Mouse (Mus musculus) limb, embryonic 14.5 days (tissue): ENCODE results near the gene Grik4. TPM values are rescaled to one million over a fixed set of nuclear protein-coding genes. Genes with fewer than 3 reads are reported as not detected.

Experiments used
- ATAC-seq: fragments of 200-750 bp; cut with Nextera tagmentation; 2 replicates; pipeline ENCODE4 v1.8.0; 2017; ENCODE audit warnings: low read depth, moderate number of reproducible peaks, moderate TSS enrichment; ENCODE audit not compliant: low FRiP score
- DNase-seq: peaks from one replicate; pipeline ENCODE4 v3.0.0-alpha.2; 2015; ENCODE audit warnings: low spot score
- H3K27ac ChIP-seq: fragments of 300-500 bp; sonication (generic); replicated peaks from 2 replicates; pipeline ENCODE4 v1.5.1; 2014; ENCODE audit warnings: low read depth, mild to moderate bottlenecking, low read length, moderate library complexity, mixed read lengths
- H3K27me3 ChIP-seq: fragments of 300-500 bp; sonication (generic); 2 replicates; pipeline ENCODE4 v1.6.1; 2014; ENCODE audit warnings: low read length, mixed read lengths; ENCODE audit not compliant: control insufficient read depth, insufficient read depth
- H3K36me3 ChIP-seq: fragments of 300-500 bp; sonication (generic); 2 replicates; pipeline ENCODE4 v1.6.1; 2014; ENCODE audit warnings: mild to moderate bottlenecking, low read length, moderate library complexity, mixed read lengths; ENCODE audit not compliant: control insufficient read depth, insufficient read depth
- H3K4me1 ChIP-seq: fragments of 300-500 bp; sonication (generic); 2 replicates; pipeline ENCODE4 v1.6.1; 2014; ENCODE audit warnings: antibody characterized with exemption, low read length, mixed read lengths; ENCODE audit not compliant: control insufficient read depth, insufficient read depth
- H3K4me2 ChIP-seq: fragments of 300-500 bp; sonication (generic); replicated peaks from 2 replicates; pipeline ENCODE4 v1.6.1; 2014; ENCODE audit warnings: low read depth, mild to moderate bottlenecking, low read length, moderate library complexity; ENCODE audit not compliant: severe bottlenecking
- H3K4me3 ChIP-seq: fragments of 300-500 bp; sonication (generic); replicated peaks from 2 replicates; pipeline ENCODE4 v1.5.1; 2014; ENCODE audit warnings: low read length
- H3K9ac ChIP-seq: fragments of 300-500 bp; sonication (generic); 2 replicates; pipeline ENCODE4 v1.6.1; 2014; ENCODE audit warnings: mild to moderate bottlenecking, low read depth, low read length, moderate library complexity; ENCODE audit not compliant: severe bottlenecking
- H3K9me3 ChIP-seq: fragments of 300-500 bp; sonication (generic); 2 replicates; pipeline ENCODE4 v1.6.1; 2016; ENCODE audit warnings: low read length; ENCODE audit not compliant: control insufficient read depth
- POLR2A ChIP-seq: fragments of 200-500 bp; IDR thresholded peaks from 2 replicates; pipeline ENCODE4 v1.8.0; 2012; ENCODE audit warnings: inconsistent platforms, mild to moderate bottlenecking, moderate library complexity, borderline replicate concordance; ENCODE audit not compliant: insufficient read depth, insufficient read length; ENCODE audit errors: extremely low read depth
- WGBS: fragments of 180-500 bp; shearing (Covaris S2); extraction: QIAGEN DNeasy Blood & Tissue Kit; methylation state at CpG from one replicate; pipeline ENCODE4 v1.1.7; 2014; 5-methylcytosine and 5-hydroxymethylcytosine counted together
- polyA plus RNA-seq, 2 experiments: library from polyadenylated mRNA; depleted of rRNA in 1 of 2; stranded (reverse) in 1 of 2; unstranded in 1 of 2; fragments of >200 nt; fragmentation: Nextera tagmentation in 1 of 2; extraction: Ambion mirVana in 1 of 2; gene quantifications; 2 replicates each; pipeline versions ENCODE4 v1.2.1 to v1.2.3; 2012 to 2014

The Grik4 gene
- polyA plus RNA-seq, 2 experiments: 0.85 to 2.4 TPM

DNA sequence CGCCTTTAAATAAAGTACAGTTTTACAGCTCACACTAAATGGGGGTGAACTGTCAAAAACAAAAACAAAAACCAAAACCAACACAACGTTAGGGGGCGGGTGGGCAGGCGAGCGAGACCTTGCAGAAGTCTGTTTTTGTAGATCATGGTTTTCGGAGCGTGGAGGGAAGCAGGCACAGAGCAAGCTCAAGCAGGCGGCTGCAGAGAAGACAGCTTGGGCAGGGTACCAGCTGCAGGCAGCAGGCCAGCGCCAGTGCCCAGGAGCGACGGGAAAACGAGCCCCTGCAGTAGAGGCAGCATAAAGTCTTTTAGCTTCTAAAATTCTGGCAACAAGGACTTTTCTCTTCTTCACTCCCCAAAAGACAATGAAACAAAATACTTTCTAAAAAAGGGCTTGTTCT, 20.1 kb upstream of the Grik4 start:
- Histone ChIP-seq H3K27me3 (no peaks in the 10 kb centered on the region), H3K27ac (no peak overlapping the region), H3K36me3 (peaks cover 29% of the 10 kb centered on the region), H3K9me3 (no peaks in the 10 kb centered on the region), H3K4me3 (no peak overlapping the region), H3K9ac (no peak overlapping the region), H3K4me2 (no peak overlapping the region), H3K4me1 (no peaks in the 10 kb centered on the region)
- TF ChIP-seq POLR2A: no peak
- DNase-seq: no peak
- WGBS: 60% methylated on average over 12 of the region's 12 CpGs
- no peak for ATAC-seq

DNA sequence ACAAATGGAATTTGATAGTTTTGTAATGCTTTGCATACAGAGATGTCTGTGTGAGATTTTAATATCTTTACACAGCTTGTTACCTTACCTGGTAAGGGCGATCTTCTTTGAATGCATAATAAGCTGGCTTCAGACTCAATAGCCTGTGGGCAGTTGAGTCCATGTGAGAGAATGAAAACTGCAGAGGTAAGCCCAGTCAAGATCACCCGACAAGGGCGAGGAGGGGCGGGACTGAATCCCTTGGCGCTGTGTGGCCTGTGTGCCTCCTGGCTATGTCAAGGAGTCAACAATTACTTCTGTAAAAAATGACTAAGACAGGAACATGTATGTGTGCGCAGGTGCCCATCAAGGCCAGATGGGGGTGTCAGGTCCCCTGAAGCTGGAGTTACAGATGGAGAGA, 18.2 kb upstream of the Grik4 start:
- Histone ChIP-seq H3K27ac (no peak overlapping the region), H3K36me3 (peaks cover 12% of the 10 kb centered on the region), H3K4me3 (no peak overlapping the region), H3K27me3 (no peaks in the 10 kb centered on the region), H3K4me2 (no peak overlapping the region), H3K4me1 (no peaks in the 10 kb centered on the region), H3K9ac (no peak overlapping the region), H3K9me3 (no peaks in the 10 kb centered on the region)
- 71% methylated on average over 6 of the region's 6 CpGs for WGBS
- no peak for TF ChIP-seq POLR2A
- no peak for DNase-seq
- ATAC-seq: no peak

DNA sequence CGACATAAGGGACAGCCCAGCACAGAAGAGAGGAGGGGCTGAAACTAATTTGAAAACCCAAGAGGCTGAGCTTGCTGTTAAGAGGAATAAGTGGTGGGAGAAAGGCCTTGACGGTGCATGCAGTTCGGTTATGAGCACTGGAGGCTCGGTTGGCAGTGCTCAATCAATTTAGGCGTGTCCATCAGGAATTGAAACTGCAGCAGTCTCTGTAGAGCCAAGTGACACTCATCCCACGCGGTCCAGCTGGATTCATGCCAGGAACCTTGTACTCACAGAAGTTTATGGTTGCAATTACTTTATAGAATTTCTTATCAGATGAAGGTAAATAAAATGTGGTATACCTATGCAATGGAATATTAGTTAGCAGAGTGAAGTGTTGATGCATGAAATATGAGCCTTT, 14.1 kb upstream of the Grik4 start:
- Histone ChIP-seq H3K4me2 (no peak overlapping the region), H3K9me3 (no peaks in the 10 kb centered on the region), H3K27ac (no peak overlapping the region), H3K27me3 (no peaks in the 10 kb centered on the region), H3K36me3 (no peaks in the 10 kb centered on the region), H3K4me1 (no peaks in the 10 kb centered on the region), H3K4me3 (no peak overlapping the region), H3K9ac (no peak overlapping the region)
- ATAC-seq: no peak
- WGBS: 63% methylated on average over 7 of the region's 7 CpGs
- no peak for TF ChIP-seq POLR2A
- DNase-seq: no peak

DNA sequence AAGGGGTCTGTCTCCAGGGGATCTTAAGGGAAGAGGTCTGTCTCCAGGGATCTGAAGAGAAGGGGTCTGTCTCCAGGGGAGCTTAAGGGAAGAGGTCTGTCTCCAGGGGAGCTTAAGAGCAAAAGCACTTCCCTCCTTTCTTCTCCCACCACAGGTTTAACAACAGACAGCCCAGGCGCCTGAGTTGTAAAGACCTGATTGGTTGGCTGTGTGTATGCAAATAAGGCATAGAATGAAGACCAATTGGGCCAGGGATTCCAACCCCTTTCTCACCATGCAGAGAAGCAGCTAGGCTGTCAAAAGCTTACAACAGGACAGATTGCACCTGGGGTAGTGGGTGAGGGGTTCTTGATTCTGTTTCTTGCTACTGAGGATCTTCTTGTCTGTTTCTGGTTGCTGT, 4.1 kb upstream of the Grik4 start:
- Histone ChIP-seq H3K9me3 (no peaks in the 10 kb centered on the region), H3K4me3 (no peak overlapping the region), H3K27ac (no peak overlapping the region), H3K36me3 (no peaks in the 10 kb centered on the region), H3K4me1 (0 out of 2 replicates have a peak, but pooled peaks cover under 1% of the 10 kb centered on the region), H3K9ac (no peak overlapping the region), H3K4me2 (no peak overlapping the region), H3K27me3 (peaks cover under 1% of the 10 kb centered on the region; the same call in 1 of the 2 replicates)
- 67% methylated on average over 1 of the region's 1 CpGs for WGBS
- TF ChIP-seq POLR2A: no peak
- DNase-seq (no peak), ATAC-seq (no peak)

GRCm38 (mm10) chr9:42945174-42945573, 881 bp upstream of the Grik4 start:
- no peak for TF ChIP-seq POLR2A
- Histone ChIP-seq H3K4me3 (no peak overlapping the region), H3K9ac (no peak overlapping the region), H3K27me3 (peaks cover 9% of the 10 kb centered on the region), H3K36me3 (no peaks in the 10 kb centered on the region), H3K9me3 (no peaks in the 10 kb centered on the region), H3K4me1 (peaks cover 7% of the 10 kb centered on the region), H3K27ac (no peak overlapping the region), H3K4me2 (no peak overlapping the region)
- 64% methylated on average over 7 of the region's 7 CpGs for WGBS
- no peak for DNase-seq
- ATAC-seq: no peak

GRCm38 (mm10) chr9:42944536-42945006, 278 bp upstream of the Grik4 start:
- Histone ChIP-seq H3K4me3 (peak overlapping the region; percentile 73), H3K4me1 (peaks cover 7% of the 10 kb centered on the region), H3K27me3 (peaks cover 9% of the 10 kb centered on the region), H3K9ac (peak overlapping the region; percentile 81), H3K9me3 (no peaks in the 10 kb centered on the region), H3K27ac (no peak overlapping the region), H3K36me3 (no peaks in the 10 kb centered on the region), H3K4me2 (peak overlapping the region; percentile 99)
- DNase-seq (peak; percentile 86), ATAC-seq (peak; percentile 91)
- TF ChIP-seq POLR2A: no peak
- WGBS: 2% methylated on average over 47 of the region's 52 CpGs
